Mouse (Mus musculus) G1E-ER4 (cell line): ENCODE measurements around the gene Nxf3. TPM values are rescaled to one million over a fixed set of nuclear protein-coding genes. Genes with fewer than 3 reads are reported as not detected.
"Not testable (repeated sequence)": the region's sequence is repeated elsewhere in the genome, so short reads cannot be mapped to it uniquely, and the experiment has no call there.

Source experiments
- GATA1 ChIP-seq: IDR thresholded peaks from one replicate; pipeline ENCODE4 v1.8.0; 2012; ENCODE audit warnings: low read length, inconsistent platforms
- polyA plus RNA-seq: library from polyadenylated mRNA; stranded (reverse); fragments of >175 nt; gene quantifications from 2 replicates; pipeline ENCODE4 v1.2.3, GENCODE M21; 2012

Nxf3 gene
- not detected in 2 replicates for polyA plus RNA-seq

- TF ChIP-seq GATA1: no peak
Observed at GRCm38 (mm10) chrX:136085155-136085554, at the start of gene Nxf3. Gene Nxf3, minus strand, starts transcription at chrX:136085255.

GRCm38 (mm10) chrX:136127744-136128064 lies 42.6 kb upstream of the Nxf3 start:
- no peak for TF ChIP-seq GATA1

GRCm38 (mm10) chrX:136127038-136127743 lies 42.1 kb upstream of the Nxf3 start:
- TF ChIP-seq GATA1: no peak

- TF ChIP-seq GATA1: no peak
Observed at GRCm38 (mm10) chrX:136115419-136115961, 30.4 kb upstream of the Nxf3 start.

DNA sequence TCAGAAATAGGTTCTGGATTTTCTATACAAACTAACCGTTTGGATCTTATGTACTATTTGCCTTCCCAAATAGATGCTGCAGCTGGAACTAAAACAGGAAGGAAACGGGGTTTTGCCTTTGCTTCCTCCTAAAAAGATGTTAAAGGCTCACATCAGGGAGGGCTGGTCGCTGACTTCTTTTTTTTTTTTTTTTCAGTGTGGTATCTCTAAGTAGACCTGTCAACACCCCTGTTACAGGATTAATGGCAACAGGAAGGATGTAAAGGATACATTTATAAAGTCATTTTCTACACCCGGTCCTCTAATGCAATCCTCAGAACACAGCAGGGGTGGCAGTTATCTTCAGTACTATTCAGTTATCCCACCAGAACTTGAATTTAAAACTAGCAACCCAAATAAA lies 30.0 kb upstream of the Nxf3 start:
- no peak for TF ChIP-seq GATA1

- TF ChIP-seq GATA1: no peak
Observed at GRCm38 (mm10) chrX:136107942-136108341, 22.9 kb upstream of the Nxf3 start.

GRCm38 (mm10) chrX:136104724-136105088 lies 19.7 kb upstream of the Nxf3 start:
- TF ChIP-seq GATA1: no peak

GRCm38 (mm10) chrX:136104046-136104723 lies 19.1 kb upstream of the Nxf3 start:
- TF ChIP-seq GATA1: no peak

DNA sequence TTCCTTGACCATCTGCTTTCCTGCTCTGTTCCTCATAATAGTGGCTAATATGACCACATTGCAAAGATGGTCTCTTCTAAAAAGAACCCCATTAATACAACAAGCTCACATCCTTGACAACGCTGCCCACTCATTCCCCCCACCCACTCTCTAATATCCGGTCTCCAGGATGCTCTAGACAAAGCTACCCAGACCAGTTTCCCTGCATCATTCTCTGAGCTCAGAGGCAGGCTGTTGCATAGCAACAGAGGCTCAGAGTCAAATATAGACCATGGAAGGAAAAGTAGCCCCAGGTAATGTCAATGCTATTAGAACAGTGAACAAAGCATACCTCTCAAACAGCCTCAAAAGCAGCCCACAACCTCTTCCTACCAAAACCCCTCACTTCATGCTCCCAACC lies 9.4 kb upstream of the Nxf3 start:
- TF ChIP-seq GATA1: no peak

GRCm38 (mm10) chrX:136092497-136093279 lies 7.6 kb upstream of the Nxf3 start:
- TF ChIP-seq GATA1: no peak

- TF ChIP-seq GATA1: not testable (repeated sequence)
Observed at GRCm38 (mm10) chrX:136068020-136068419, 17.0 kb downstream of the Nxf3 start, which contains the start of gene Bex2. Gene Bex2, minus strand, starts transcription at chrX:136068236.

DNA sequence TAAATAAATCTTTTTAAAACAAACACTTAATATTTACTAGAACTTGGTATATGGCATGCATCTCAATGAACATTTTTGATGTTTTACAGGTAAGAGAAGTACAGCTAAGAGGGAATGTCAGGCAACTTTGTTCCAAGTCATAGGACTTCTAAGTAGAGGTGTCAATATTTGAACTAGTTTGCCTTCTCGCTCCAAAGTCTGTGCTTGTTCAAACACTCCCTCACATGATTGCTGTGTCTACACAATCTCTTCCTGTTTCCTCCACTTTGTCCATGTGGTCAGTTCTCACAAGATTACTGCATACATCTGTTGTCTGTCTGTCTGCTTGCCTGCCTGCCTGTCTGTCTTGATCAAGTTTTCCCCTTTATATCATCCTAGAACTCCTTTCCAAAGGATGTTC lies 24.4 kb downstream of the Nxf3 start:
- TF ChIP-seq GATA1: no peak

DNA sequence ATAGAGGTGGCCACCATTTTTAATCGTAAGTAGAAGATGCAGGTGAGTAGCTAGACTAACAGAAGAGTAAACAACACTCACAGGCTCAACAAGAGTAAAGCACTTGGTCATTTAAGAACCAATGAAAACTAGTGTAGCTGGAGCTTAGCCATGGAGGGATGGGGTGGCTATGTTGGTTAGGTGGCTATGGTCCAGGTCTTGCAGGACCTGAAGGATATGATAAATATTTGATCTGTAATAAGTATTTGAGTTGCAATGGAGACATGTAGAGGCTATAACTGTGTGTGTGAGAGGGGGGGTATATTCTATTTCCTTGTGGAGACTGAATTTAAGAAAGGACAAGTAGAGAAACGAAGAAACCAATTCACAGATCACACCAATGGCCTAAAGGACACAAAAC lies 33.8 kb downstream of the Nxf3 start:
- no peak for TF ChIP-seq GATA1

- TF ChIP-seq GATA1: no peak
Observed at GRCm38 (mm10) chrX:136047528-136047927, 37.5 kb downstream of the Nxf3 start.

- TF ChIP-seq GATA1: no peak
Observed at GRCm38 (mm10) chrX:136043726-136044125, 41.3 kb downstream of the Nxf3 start.
